In the genomic region with DNA sequence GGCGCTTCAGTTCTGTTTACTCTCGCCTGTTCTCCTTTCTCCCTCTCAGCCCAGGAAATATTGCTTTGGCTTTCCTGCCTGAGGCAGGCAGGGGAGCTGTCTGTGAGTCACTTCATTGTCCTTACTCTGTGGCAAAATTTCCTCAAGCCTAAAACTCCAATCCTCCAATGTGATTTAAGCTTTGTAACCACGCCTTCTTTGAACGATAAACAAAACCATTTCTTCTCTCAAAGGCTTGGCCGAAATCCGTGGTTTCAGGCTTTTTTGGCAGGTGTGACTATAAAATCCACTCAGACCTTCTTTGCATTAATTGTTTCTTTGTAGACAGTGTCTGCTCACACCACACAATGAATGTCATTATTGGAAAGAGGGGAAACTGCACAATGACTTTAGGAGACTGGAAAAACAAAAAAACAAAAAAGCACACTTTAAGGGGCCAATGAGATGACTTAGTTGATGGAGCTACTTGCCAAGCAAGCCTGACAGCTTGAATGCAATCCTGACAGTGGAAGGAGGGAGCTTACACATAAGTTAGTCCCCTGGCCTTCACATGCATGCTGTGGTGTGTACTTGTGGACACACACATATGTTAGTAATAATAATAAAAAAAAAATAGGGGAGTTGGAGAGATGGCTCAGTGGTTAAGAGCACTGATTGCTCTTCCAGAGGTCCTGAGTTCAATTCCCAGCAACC, we compare ENCODE assay signal across 11 mouse cellular contexts. TPM values are rescaled to one million over a fixed set of nuclear protein-coding genes. Genes with fewer than 3 reads are reported as not detected.
A peak's percentile ranks its signal among the peaks of the same experiment; 100 is the strongest.
DNase-seq lines count a peak whose midpoint lies in the region; ATAC-seq lines count a peak whose summit lies in the region.
"Had no signal": no experiment of that assay in that cellular context is flagged by ENCODE, and none has a peak within 500 bp of the region (broad histone marks: within the 10 kb centered on the region; RNA-seq: fewer than 3 reads in every experiment).

No protein-coding gene starts in this region.

- no peak overlapping the region for H3K4me2 ChIP-seq in heart, embryonic 13.5 days
- H3K4me2 ChIP-seq in embryonic facial prominence, embryonic 11.5 days (ENCODE audit: low read depth, low read length) = no peak overlapping the region
- H3K4me2 ChIP-seq in limb, embryonic 13.5 days (replicated peaks) = no peak overlapping the region

- H3K27me3 ChIP-seq in heart, embryonic 13.5 days (replicated peaks) = no peaks in the 10 kb centered on the region
- H3K27me3 ChIP-seq in embryonic facial prominence, embryonic 11.5 days (ENCODE audit: control insufficient read depth, insufficient read depth, low read length) = no peaks in the 10 kb centered on the region
- H3K27me3 ChIP-seq in limb, embryonic 13.5 days = no peaks in the 10 kb centered on the region
- H3K27me3 ChIP-seq: CH12.LX had no signal

- no peak for DNase-seq in heart, postnatal 36 days
- peak; percentile 44 for DNase-seq in 416B (ENCODE audit: low read depth)
- DNase-seq in embryonic facial prominence, embryonic 11.5 days (ENCODE audit: low spot score) = no peak
- no peak for DNase-seq in embryo, embryonic 11 days
- no peak for DNase-seq in layer of hippocampus, adult 9-11 months
- DNase-seq: kidney, postnatal 36 days had no signal

- H3K4me3 ChIP-seq in heart, embryonic 13.5 days = no peak overlapping the region
- H3K4me3 ChIP-seq in embryonic facial prominence, embryonic 11.5 days (ENCODE audit: low read depth, low read length) = no peak overlapping the region
- H3K4me3 ChIP-seq in limb, embryonic 13.5 days = no peak overlapping the region
- H3K4me3 ChIP-seq: erythroblast, embryonic 14.5 days had no signal

- ATAC-seq in heart, embryonic 13.5 days (ENCODE audit: extremely low read depth, insufficient number of reproducible peaks, low FRiP score, low TSS enrichment) = no peak
- no peak for ATAC-seq in embryonic facial prominence, embryonic 11.5 days (replicated peaks; ENCODE audit: insufficient number of reproducible peaks, low FRiP score, low TSS enrichment, low read depth)
- no peak for ATAC-seq in limb, embryonic 13.5 days (ENCODE audit: low FRiP score, low read depth)
- ATAC-seq in erythroblast, adult 5-6 weeks (replicated peaks; ENCODE audit: low FRiP score, poor library complexity, severe bottlenecking) = no peak

- peak overlapping the region; percentile 69 for H3K27ac ChIP-seq in heart, embryonic 13.5 days (replicated peaks)
- 0 out of 2 replicates have a peak overlapping the region, but pooled peaks have one; percentile 3 for H3K27ac ChIP-seq in embryonic facial prominence, embryonic 11.5 days (replicated peaks; ENCODE audit: low read depth, low read length)
- H3K27ac ChIP-seq in limb, embryonic 13.5 days = peak overlapping the region; percentile 74

- WGBS in heart, embryonic 13.5 days = 59% methylated on average over 6 of the region's 6 CpGs
- 18% methylated on average over 6 of the region's 6 CpGs for WGBS in embryonic facial prominence, embryonic 11.5 days
- WGBS in limb, embryonic 13.5 days = 27% methylated on average over 6 of the region's 6 CpGs

- H3K9me3 ChIP-seq in heart, embryonic 13.5 days = no peaks in the 10 kb centered on the region
- H3K9me3 ChIP-seq in embryonic facial prominence, embryonic 11.5 days (replicated peaks; ENCODE audit: control insufficient read depth, low read length) = no peaks in the 10 kb centered on the region
- H3K9me3 ChIP-seq in limb, embryonic 13.5 days = peaks cover 4% of the 10 kb centered on the region; the same call in 1 of the 2 replicates

- no peak overlapping the region for H3K9ac ChIP-seq in heart, embryonic 13.5 days
- no peak overlapping the region for H3K9ac ChIP-seq in embryonic facial prominence, embryonic 11.5 days (replicated peaks; ENCODE audit: low read length)
- no peak overlapping the region for H3K9ac ChIP-seq in limb, embryonic 13.5 days

- intact Hi-C loops in heart, postnatal 36 days (cut with DNase I) = no loop called here

- peaks cover 34% of the 10 kb centered on the region for H3K4me1 ChIP-seq in heart, embryonic 13.5 days
- H3K4me1 ChIP-seq in embryonic facial prominence, embryonic 11.5 days (ENCODE audit: control insufficient read depth, insufficient read depth, low read length) = 0 out of 2 replicates have a peak, but pooled peaks cover 2% of the 10 kb centered on the region
- peaks cover 46% of the 10 kb centered on the region for H3K4me1 ChIP-seq in limb, embryonic 13.5 days

- no peaks in the 10 kb centered on the region for H3K36me3 ChIP-seq in heart, embryonic 13.5 days
- no peaks in the 10 kb centered on the region for H3K36me3 ChIP-seq in embryonic facial prominence, embryonic 11.5 days (replicated peaks; ENCODE audit: control insufficient read depth, insufficient read depth, low read depth, low read length)
- no peaks in the 10 kb centered on the region for H3K36me3 ChIP-seq in limb, embryonic 13.5 days

RNA-seq across cellular contexts. Expression of a gene that starts 17.6 kb away (rescaled TPM):
- 468 and 480 TPM in 2 replicates for polyA plus RNA-seq in heart, embryonic 13.5 days (2015; fragmentation: Nextera tagmentation; extraction: Ambion mirVana)
- 100 to 1,000 TPM; 366 to 383 TPM for total RNA-seq in heart, postnatal 36 days (2021)
- polyA plus RNA-seq in embryonic facial prominence, embryonic 11.5 days (2014; fragmentation: Nextera tagmentation; extraction: Ambion mirVana) = 825 and 859 TPM in 2 replicates
- polyA plus RNA-seq in limb, embryonic 13.5 days (2015; fragmentation: Nextera tagmentation; extraction: Ambion mirVana) = 754 and 779 TPM in 2 replicates
- total RNA-seq in erythroblast, adult 5-6 weeks (2015; ENCODE audit: low replicate concordance) = 37.6 and 48.2 TPM in 2 replicates
- 51.9 and 56.2 TPM in 2 replicates for total RNA-seq in erythroblast, adult 5-6 weeks (2017; ENCODE audit: low replicate concordance)

Comparison
In these comparisons a context has a peak if more than half of its experiments do, and no peak if none do; other contexts are left out.
1. H3K27ac ChIP-seq: peak in every context shown above with its lines; median percentile 74 in limb, embryonic 13.5 days; 69 in heart, embryonic 13.5 days; 3 in embryonic facial prominence, embryonic 11.5 days.